Mouse (Mus musculus): ENCODE results near the gene Tamm41.

Gene Tamm41

GRCm38 (mm10) chr6:115027485-115027992 lies 10.1 kb downstream of the Tamm41 start:
- no peak for DNase-seq (ENCODE audit: low read depth, low spot score)

GRCm38 (mm10) chr6:115022876-115023275 lies 14.8 kb downstream of the Tamm41 start:
- no peak for DNase-seq (ENCODE audit: low read depth, low spot score)

GRCm38 (mm10) chr6:115015461-115015860 lies 22.2 kb downstream of the Tamm41 start:
- DNase-seq (ENCODE audit: low read depth, low spot score), result no peak

GRCm38 (mm10) chr6:115013574-115013973 lies 24.1 kb downstream of the Tamm41 start:
- no peak for DNase-seq (ENCODE audit: low read depth, low spot score)

GRCm38 (mm10) chr6:115011792-115012191 lies 25.9 kb downstream of the Tamm41 start:
- DNase-seq (ENCODE audit: low read depth, low spot score), result no peak

GRCm38 (mm10) chr6:115010815-115011214 lies 26.9 kb downstream of the Tamm41 start:
- no peak for DNase-seq (ENCODE audit: low read depth, low spot score)

- no peak for DNase-seq (ENCODE audit: low read depth, low spot score)
Measured at GRCm38 (mm10) chr6:115010304-115010703, 27.4 kb downstream of the Tamm41 start.

- no peak for DNase-seq (ENCODE audit: low read depth, low spot score)
Measured at GRCm38 (mm10) chr6:115007728-115008127, 29.9 kb downstream of the Tamm41 start.

GRCm38 (mm10) chr6:115006948-115007347 lies 30.7 kb downstream of the Tamm41 start:
- DNase-seq (ENCODE audit: low read depth, low spot score), result no peak

GRCm38 (mm10) chr6:115006065-115006464 lies 31.6 kb downstream of the Tamm41 start:
- DNase-seq (ENCODE audit: low read depth, low spot score), result no peak

GRCm38 (mm10) chr6:115005351-115005890 lies 32.3 kb downstream of the Tamm41 start:
- DNase-seq (ENCODE audit: low read depth, low spot score), result peak; percentile 78

GRCm38 (mm10) chr6:115004636-115005035 lies 33.0 kb downstream of the Tamm41 start:
- peak; percentile 81 for DNase-seq (ENCODE audit: low read depth, low spot score)

GRCm38 (mm10) chr6:114998374-114999031 lies 39.2 kb downstream of the Tamm41 start:
- DNase-seq (ENCODE audit: low read depth, low spot score), result no peak

- DNase-seq (ENCODE audit: low read depth, low spot score), result no peak
Measured at GRCm38 (mm10) chr6:114997471-114997870, 40.2 kb downstream of the Tamm41 start.

GRCm38 (mm10) chr6:114996910-114997309 lies 40.8 kb downstream of the Tamm41 start:
- no peak for DNase-seq (ENCODE audit: low read depth, low spot score)

- DNase-seq (ENCODE audit: low read depth, low spot score), result no peak
Measured at GRCm38 (mm10) chr6:114994079-114994478, 43.6 kb downstream of the Tamm41 start.

- DNase-seq (ENCODE audit: low read depth, low spot score), result peak; percentile 84
Measured at GRCm38 (mm10) chr6:114993659-114994058, 44.0 kb downstream of the Tamm41 start.

GRCm38 (mm10) chr6:114991909-114992308 lies 45.8 kb downstream of the Tamm41 start:
- no peak for DNase-seq (ENCODE audit: low read depth, low spot score)

GRCm38 (mm10) chr6:114988619-114988980 lies 49.1 kb downstream of the Tamm41 start:
- DNase-seq (ENCODE audit: low read depth, low spot score), result no peak

- DNase-seq (ENCODE audit: low read depth, low spot score), result no peak
Measured at GRCm38 (mm10) chr6:114987966-114988618, 49.6 kb downstream of the Tamm41 start.

GRCm38 (mm10) chr6:114982671-114983070 lies 55.0 kb downstream of the Tamm41 start:
- no peak for DNase-seq (ENCODE audit: low read depth, low spot score)

- DNase-seq (ENCODE audit: low read depth, low spot score), result no peak
Measured at GRCm38 (mm10) chr6:114979715-114980114, 58.0 kb downstream of the Tamm41 start.

- peak; percentile 94 for DNase-seq (ENCODE audit: low read depth, low spot score)
Measured at GRCm38 (mm10) chr6:114976915-114977419, 60.7 kb downstream of the Tamm41 start.

All from telencephalon, adult 2 months (tissue).